Mouse (Mus musculus) midbrain, embryonic 10.5 days (tissue): Measurements from ENCODE around the gene Pbx3. TPM values are rescaled to one million over a fixed set of nuclear protein-coding genes. Genes with fewer than 3 reads are reported as not detected.

Experiments used
- DNase-seq: peaks from one replicate; pipeline ENCODE4 v3.0.0-alpha.2; 2017; ENCODE audit warnings: low spot score
- H3K27ac ChIP-seq: fragments of 300-500 bp; sonication (generic); replicated peaks from 2 replicates; pipeline ENCODE4 v1.5.1; 2016; ENCODE audit warnings: mild to moderate bottlenecking
- H3K27me3 ChIP-seq: fragments of 300-500 bp; sonication (generic); 2 replicates; pipeline ENCODE4 v1.6.1; 2016; ENCODE audit warnings: low read depth, mild to moderate bottlenecking; ENCODE audit not compliant: poor library complexity, severe bottlenecking
- H3K36me3 ChIP-seq: fragments of 300-500 bp; sonication (generic); 2 replicates; pipeline ENCODE4 v1.6.1; 2016; ENCODE audit warnings: mild to moderate bottlenecking, moderate library complexity
- H3K4me1 ChIP-seq: fragments of 300-500 bp; sonication (generic); 2 replicates; pipeline ENCODE4 v1.6.1; 2016
- H3K4me3 ChIP-seq: fragments of 300-500 bp; sonication (generic); 2 replicates; pipeline ENCODE4 v1.5.1; 2016; ENCODE audit warnings: mild to moderate bottlenecking, moderate library complexity
- H3K9me3 ChIP-seq: fragments of 300-500 bp; sonication (generic); replicated peaks from 2 replicates; pipeline ENCODE4 v1.6.1; 2016; ENCODE audit warnings: mild to moderate bottlenecking
- WGBS: fragments of 180-500 bp; shearing (Covaris S2); methylation state at CpG from one replicate; pipeline ENCODE4 v1.1.7; 2016; 5-methylcytosine and 5-hydroxymethylcytosine counted together
- polyA plus RNA-seq: library from polyadenylated mRNA; unstranded; fragments of >200 nt; fragmentation: Nextera tagmentation; extraction: Ambion mirVana; gene quantifications from 2 replicates; pipeline ENCODE4 v1.2.1, GENCODE M21; 2016

The Pbx3 gene
- polyA plus RNA-seq, 1 experiment from 2014 or later = 32.3 TPM

DNA sequence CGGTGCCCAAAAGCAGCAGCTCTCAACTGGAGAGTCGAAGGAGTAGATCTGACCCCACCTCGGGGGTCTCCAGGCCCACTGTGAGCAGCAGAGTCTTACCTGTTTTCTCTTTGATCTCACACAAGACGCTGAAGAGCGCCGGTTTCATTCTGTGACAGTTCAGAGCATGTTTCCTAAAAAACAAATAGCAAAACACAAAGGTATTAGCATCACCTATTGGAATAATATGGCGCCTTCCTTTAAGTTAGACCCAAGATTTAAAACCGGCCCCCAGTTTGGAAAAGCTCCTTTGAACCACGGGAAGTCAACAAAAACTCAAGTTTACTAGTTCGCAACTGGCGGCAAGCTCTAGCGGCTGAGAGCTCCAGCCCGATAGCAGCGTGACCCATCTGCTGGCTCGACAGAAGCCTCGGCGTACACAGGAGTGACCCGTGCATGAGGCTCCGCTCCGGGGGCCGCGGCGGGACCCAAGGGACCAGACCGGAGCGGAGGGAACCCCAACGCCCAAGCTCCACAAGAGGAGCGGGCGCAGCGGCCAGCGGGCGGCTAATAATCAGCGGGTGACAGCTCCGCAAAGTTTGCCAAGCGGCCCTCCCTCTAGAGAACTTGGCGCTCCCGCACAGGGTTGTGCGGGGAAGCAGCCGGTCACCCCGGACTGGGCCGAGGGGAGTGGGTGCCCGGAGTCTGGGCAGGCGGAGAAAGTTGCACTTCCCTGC, 2.1 kb downstream of the Pbx3 start:
- under 1% methylated on average over 42 of the region's 42 CpGs for WGBS
- Histone ChIP-seq H3K27ac (peak overlapping the region; percentile 99), H3K9me3 (no peaks in the 10 kb centered on the region), H3K4me1 (peaks cover 58% of the 10 kb centered on the region), H3K27me3 (peaks cover 25% of the 10 kb centered on the region), H3K36me3 (no peaks in the 10 kb centered on the region), H3K4me3 (peak overlapping the region; percentile 78)
- DNase-seq = peak; percentile 22

DNA sequence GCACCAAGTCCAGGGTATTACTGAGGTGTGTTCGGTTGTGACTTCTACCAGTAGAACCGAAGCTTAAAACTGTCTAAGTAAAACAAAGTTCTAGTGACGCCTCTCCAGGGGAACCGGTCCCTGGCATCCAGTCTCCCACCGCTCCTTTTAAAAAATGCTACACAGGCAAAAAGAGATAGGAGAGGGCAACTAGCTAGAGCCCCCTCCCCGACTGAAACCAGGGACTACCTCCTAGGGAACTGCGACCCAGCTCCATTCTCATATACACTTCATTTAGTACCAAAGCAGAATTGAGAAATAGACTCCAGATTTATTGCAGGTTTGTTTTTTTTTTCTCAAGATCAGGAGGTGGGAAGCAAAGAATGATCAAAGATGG, 2.6 kb downstream of the Pbx3 start:
- no peak for DNase-seq
- H3K36me3 ChIP-seq = no peaks in the 10 kb centered on the region
- WGBS = 1% methylated on average over 7 of the region's 7 CpGs
- H3K4me3 ChIP-seq = peak overlapping the region; percentile 78
- H3K4me1 ChIP-seq = peaks cover 60% of the 10 kb centered on the region
- no peaks in the 10 kb centered on the region for H3K9me3 ChIP-seq
- peak overlapping the region; percentile 99 for H3K27ac ChIP-seq
- H3K27me3 ChIP-seq = peaks cover 21% of the 10 kb centered on the region

DNA sequence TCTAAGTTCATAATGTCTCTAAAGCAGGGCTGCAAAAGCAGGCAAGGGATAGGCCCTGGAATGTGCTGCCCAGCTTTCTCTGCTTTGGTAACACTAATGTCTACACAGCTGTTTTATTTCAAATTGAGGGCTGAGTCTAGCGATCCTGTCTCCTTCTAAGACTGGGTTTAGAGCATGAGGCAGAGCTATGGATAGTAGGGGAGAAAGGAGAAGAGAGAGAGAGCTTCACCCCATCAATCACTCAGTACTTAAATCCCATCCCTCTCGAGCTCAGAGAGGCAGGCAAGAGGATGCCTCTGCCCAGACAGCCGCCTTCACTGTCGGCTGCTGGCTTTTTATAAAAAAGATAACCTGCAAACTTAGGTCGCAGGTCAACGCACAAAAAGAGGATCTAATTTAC, 4.5 kb downstream of the Pbx3 start:
- H3K27ac ChIP-seq = peak overlapping the region; percentile 24; the same call in 1 of the 2 replicates
- 17% methylated on average over 6 of the region's 6 CpGs for WGBS
- no peaks in the 10 kb centered on the region for H3K9me3 ChIP-seq
- H3K4me1 ChIP-seq = peaks cover 73% of the 10 kb centered on the region
- peak overlapping the region; percentile 78 for H3K4me3 ChIP-seq
- H3K36me3 ChIP-seq = no peaks in the 10 kb centered on the region
- peaks cover 1% of the 10 kb centered on the region; the same call in 1 of the 2 replicates for H3K27me3 ChIP-seq
- DNase-seq = peak; percentile 24

DNA sequence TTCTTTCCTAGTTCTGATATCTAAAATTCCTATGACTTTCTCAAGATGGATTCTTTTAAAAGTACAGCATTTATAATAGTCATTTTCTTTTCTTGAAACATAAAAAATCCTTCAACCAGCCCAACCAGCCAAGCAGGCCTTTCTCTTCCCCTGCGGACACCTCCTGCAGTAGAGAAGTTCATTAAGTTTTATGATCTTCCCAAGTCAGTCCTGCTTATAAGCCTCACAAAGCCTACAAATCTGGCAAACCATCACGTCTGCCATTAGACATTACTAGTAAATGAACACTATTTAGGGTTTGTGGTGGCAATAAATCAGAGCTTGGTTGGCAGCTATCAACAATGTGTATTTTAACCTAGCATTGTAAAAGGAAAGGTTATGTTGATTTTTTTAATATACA, 5.9 kb downstream of the Pbx3 start:
- no peaks in the 10 kb centered on the region; the same call in 1 of the 2 replicates for H3K36me3 ChIP-seq
- no peak for DNase-seq
- H3K4me1 ChIP-seq = peaks cover 73% of the 10 kb centered on the region
- H3K9me3 ChIP-seq = no peaks in the 10 kb centered on the region
- H3K4me3 ChIP-seq = no peak overlapping the region
- H3K27me3 ChIP-seq = peaks cover 10% of the 10 kb centered on the region
- WGBS = 65% methylated on average over 2 of the region's 2 CpGs
- no peak overlapping the region for H3K27ac ChIP-seq

DNA sequence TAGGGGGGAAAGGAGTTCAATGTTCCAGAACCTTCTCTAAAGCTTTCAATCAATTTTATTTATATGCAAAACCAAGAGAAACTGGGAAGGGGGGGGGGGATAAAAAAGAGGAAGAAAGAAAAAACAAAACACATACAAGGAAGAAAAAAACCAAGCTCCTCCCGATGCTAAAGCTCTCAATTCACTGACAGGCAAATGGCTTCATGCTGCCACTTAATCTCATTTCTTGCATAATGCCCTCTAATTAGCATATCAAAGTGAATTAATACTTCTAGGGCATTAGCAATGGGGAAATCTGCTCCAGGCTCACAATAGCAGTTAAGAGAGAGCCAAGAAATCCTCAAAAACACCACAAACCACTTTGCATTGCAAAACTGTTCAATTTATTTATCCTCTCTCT, 9.3 kb downstream of the Pbx3 start:
- no peak for DNase-seq
- Histone ChIP-seq H3K27me3 (peaks cover 20% of the 10 kb centered on the region), H3K4me1 (peaks cover 79% of the 10 kb centered on the region), H3K27ac (no peak overlapping the region), H3K9me3 (no peaks in the 10 kb centered on the region), H3K36me3 (no peaks in the 10 kb centered on the region; the same call in 1 of the 2 replicates), H3K4me3 (0 out of 2 replicates have a peak overlapping the region, but pooled peaks have one; percentile 9)
- 3% methylated on average over 1 of the region's 1 CpGs for WGBS

DNA sequence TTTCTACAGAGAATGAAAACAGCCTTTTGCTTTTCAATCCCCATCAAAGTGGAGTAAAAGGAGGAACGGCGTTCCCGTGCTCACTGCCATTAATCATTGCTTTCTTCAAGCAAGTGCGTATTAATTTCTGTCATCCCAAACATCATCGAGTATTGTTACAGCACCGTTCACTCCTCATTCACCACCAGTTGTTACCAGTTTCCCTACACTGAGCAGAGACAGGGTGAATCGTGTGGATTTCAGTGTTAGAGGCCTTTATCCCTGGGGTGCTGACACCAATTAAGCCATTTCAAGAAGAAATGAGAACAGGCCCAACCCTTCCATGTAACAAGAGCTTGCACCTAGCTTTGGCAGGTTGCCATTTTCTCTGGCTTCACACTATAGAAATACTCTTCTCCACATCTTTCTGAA, 17.1 kb downstream of the Pbx3 start:
- WGBS = 86% methylated on average over 7 of the region's 7 CpGs

DNA sequence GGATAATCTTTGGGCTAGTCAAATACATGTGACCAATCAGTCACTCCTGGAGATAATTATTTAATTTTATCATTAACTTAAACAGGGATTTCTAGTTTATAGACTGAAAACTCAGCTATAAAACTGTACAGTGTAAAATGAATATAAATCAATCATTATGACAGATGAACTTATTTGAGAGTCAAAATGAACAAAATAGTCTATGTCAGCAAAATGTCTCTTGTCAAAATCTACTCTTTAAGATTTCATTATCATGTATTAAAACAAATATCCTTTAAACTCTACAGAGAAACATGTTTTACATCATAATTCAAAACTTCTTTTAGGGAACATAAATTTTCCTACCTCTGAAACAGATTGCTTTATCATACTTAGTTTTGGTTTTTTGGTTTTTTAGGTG, 20.9 kb downstream of the Pbx3 start:
- Histone ChIP-seq H3K27ac (no peak overlapping the region), H3K4me1 (peaks cover 32% of the 10 kb centered on the region), H3K4me3 (no peak overlapping the region), H3K36me3 (peaks cover 5% of the 10 kb centered on the region; the same call in 1 of the 2 replicates), H3K9me3 (no peaks in the 10 kb centered on the region), H3K27me3 (no peaks in the 10 kb centered on the region)
- DNase-seq = no peak

More for the DNA sequence above, 17.1 kb downstream of the Pbx3 start:
- Histone ChIP-seq H3K27me3 (peaks cover 3% of the 10 kb centered on the region; the same call in 1 of the 2 replicates), H3K4me3 (no peak overlapping the region), H3K36me3 (peaks cover 8% of the 10 kb centered on the region; the same call in 1 of the 2 replicates), H3K9me3 (no peaks in the 10 kb centered on the region), H3K4me1 (peaks cover 44% of the 10 kb centered on the region), H3K27ac (no peak overlapping the region)
- DNase-seq = no peak

DNA sequence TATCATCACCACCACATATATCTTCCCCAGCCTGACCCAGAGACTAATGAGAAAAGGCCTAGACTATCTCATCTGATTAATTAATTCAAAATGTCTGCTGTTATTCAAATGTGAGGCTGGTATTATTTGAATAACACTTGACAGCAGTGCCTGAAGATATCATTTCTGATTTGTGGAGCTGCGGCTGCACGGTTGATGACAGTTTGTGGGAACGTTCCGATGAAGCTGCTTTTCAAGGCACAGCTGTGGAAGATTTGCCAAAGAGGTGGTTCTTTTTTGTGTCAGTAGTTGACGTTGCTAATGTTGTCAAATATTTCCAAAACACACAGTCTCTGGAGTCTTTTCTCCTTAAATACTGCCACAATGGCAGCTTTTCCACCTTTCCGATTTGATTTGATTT, 25.8 kb downstream of the Pbx3 start:
- H3K4me1 ChIP-seq = peaks cover 20% of the 10 kb centered on the region
- H3K27ac ChIP-seq = no peak overlapping the region
- no peaks in the 10 kb centered on the region for H3K27me3 ChIP-seq
- peaks cover 9% of the 10 kb centered on the region for H3K36me3 ChIP-seq
- no peak for DNase-seq
- 82% methylated on average over 6 of the region's 6 CpGs for WGBS
- no peak overlapping the region for H3K4me3 ChIP-seq
- no peaks in the 10 kb centered on the region for H3K9me3 ChIP-seq

DNA sequence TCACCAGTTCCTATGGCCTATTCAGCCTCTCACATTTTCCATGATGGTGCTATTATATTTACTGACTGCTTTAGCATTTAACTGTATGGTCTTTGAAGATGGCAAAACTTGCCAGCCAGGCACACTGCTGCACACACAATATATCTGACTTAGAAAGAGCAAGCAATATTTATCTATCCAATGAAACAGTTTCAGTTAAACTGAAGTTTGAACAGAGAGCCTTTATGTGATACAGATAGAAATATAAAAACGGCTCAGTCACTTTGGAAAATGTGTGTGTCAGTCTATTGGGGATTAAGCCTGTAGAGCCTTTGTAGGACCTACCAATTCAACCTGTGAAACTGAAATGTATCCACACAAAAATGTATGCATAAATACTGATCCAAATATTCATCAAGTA, 74.3 kb downstream of the Pbx3 start:
- WGBS = 87% methylated on average over 1 of the region's 1 CpGs
- no peak for DNase-seq

DNA sequence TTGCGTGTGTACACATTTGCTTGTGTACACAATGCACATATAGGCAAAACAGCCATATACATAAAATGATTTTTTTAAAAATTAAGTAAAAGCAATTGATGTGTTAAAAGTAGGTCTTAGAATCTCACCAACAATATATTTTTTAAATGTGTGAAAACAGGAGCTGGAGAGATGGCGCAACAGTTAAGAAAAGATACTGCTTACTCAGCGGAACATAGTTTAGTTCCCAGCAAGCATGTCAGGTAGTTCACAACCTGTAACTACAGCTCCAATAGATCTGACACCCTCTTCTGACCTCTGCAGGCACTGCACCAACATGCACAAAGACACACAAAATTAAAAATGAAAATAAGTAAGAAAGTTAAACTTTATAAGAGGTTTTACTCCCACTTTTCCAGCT, 74.7 kb downstream of the Pbx3 start:
- WGBS = 98% methylated on average over 3 of the region's 3 CpGs

More for the DNA sequence above, 74.3 kb downstream of the Pbx3 start:
- Histone ChIP-seq H3K27ac (no peak overlapping the region), H3K4me3 (no peak overlapping the region), H3K36me3 (peaks cover 4% of the 10 kb centered on the region; the same call in 1 of the 2 replicates), H3K4me1 (no peaks in the 10 kb centered on the region), H3K9me3 (no peaks in the 10 kb centered on the region), H3K27me3 (no peaks in the 10 kb centered on the region)

DNA sequence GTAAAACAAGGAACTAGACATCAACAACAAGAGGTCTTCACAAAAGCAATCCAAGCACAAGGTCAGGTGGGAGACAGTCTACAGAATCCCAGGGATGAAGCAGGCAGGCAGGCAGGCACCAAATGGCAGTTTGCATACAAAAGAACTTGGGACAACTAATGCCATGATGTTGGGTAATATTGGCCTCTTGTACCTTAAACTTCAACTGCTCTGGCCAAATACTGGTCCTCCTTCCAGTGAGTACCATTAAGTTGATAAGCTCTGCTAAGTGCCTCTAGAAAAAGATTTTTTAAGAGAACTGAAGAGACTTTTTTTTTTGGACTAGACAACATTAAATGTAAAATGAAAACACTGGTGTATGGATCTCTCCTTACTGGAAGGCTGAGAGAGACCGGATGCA, 83.2 kb downstream of the Pbx3 start:
- WGBS = 88% methylated on average over 1 of the region's 1 CpGs
- no peak for DNase-seq
- Histone ChIP-seq H3K9me3 (no peaks in the 10 kb centered on the region), H3K27ac (no peak overlapping the region), H3K36me3 (no peaks in the 10 kb centered on the region), H3K4me1 (peaks cover 21% of the 10 kb centered on the region), H3K27me3 (no peaks in the 10 kb centered on the region), H3K4me3 (no peak overlapping the region)

More for the DNA sequence above, 74.7 kb downstream of the Pbx3 start:
- H3K4me1 ChIP-seq = no peaks in the 10 kb centered on the region
- H3K9me3 ChIP-seq = no peaks in the 10 kb centered on the region
- peaks cover 4% of the 10 kb centered on the region; the same call in 1 of the 2 replicates for H3K36me3 ChIP-seq
- no peaks in the 10 kb centered on the region for H3K27me3 ChIP-seq
- H3K27ac ChIP-seq = no peak overlapping the region
- H3K4me3 ChIP-seq = no peak overlapping the region
- no peak for DNase-seq

DNA sequence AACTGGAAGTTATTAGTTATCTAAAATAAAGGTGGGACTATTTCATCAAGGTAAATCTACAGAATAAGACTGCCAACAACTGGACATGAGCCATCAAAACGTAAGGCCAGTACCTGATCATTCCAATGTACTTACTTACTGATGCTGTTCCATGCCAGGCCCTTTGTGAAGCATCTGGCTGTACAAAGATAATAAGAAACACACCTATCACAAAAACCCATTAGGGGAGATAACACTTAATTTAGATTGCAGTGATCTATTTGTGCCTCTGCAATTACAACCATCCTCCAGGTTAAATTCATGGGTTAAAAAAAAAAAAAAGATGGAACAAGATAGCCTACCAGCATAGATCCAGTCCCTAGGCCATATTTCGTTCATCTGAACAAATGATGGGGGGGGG, 88.7 kb downstream of the Pbx3 start:
- Histone ChIP-seq H3K27me3 (no peaks in the 10 kb centered on the region), H3K4me3 (no peak overlapping the region), H3K4me1 (peaks cover 59% of the 10 kb centered on the region), H3K9me3 (no peaks in the 10 kb centered on the region), H3K36me3 (no peaks in the 10 kb centered on the region), H3K27ac (no peak overlapping the region)
- 86% methylated on average over 2 of the region's 2 CpGs for WGBS
- DNase-seq = no peak

DNA sequence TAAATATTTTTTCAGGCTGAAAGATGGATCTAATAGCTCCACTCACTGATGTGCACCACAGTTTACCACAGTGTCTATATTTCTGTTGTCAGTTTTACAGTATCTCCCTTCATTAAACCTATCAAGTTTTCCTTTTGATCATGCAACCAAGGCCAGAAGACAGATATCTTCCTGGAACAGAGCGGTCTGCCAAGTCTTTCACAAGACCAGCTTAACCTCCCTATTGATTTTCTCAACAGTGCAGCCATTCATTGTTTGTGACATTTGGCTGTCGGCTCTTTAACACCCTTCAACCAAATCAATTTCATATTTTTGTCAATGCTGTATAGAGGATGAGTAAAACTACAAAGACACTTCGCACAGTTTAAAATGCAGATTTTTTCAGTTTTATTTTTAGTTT, 91.9 kb downstream of the Pbx3 start:
- H3K4me1 ChIP-seq = peaks cover 50% of the 10 kb centered on the region
- WGBS = 52% methylated on average over 3 of the region's 3 CpGs
- H3K4me3 ChIP-seq = no peak overlapping the region
- no peaks in the 10 kb centered on the region for H3K36me3 ChIP-seq
- DNase-seq = no peak
- no peaks in the 10 kb centered on the region for H3K9me3 ChIP-seq
- no peak overlapping the region for H3K27ac ChIP-seq
- no peaks in the 10 kb centered on the region for H3K27me3 ChIP-seq
